Mouse (Mus musculus) kidney, postnatal 36 days (tissue): Measurements from ENCODE around the gene Fancc.

ENCODE experiments used
- DNase-seq, 2 experiments: peaks; one replicate each; pipeline ENCODE4 v3.0.0; 2021 to 2022; ENCODE audit warnings: mixed read lengths in 2 of 2

The Fancc gene

DNA sequence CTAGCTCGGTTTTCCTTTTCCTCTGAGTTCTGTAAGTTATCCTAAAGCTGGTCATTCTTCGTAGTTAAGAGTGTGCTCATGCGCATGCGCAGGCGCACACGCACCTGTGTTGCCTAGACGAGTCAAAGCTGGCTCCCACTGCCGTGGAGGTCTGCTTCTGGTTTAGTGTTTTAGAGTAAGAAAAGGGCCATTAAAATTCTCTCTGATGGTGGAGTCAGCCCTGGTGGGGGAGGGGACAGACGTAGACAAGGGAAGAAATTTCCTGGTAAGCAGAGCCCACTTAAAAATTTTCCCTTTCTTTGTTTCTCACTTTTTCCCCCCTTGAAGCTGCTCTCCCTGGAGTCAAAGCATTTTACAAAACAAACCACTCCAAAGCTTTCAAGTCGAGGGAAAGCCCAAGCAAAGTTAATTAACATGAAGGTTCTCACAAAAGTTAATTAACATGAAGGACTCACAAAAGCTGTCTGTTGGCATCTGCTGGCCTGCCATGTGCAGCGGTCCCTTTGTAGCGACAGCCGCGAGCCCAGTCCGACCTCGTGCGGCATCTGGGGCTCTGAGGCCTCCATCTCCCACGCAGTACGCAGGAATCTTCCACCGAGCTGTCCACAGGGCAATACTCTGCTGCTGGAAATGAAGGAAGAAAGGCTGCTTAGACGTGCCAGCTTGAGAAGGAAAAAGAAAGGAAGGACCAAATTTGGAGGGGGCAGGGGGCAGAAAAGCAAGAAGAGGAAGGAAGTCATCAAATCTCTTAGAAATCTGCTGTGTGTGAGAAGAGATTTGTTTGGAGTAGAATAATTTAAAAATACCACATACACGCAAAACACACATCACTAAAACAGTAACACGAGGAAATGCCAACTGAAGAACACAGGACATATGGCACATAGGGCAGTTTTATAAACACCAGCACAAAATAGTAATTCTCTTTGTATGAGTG is at the start of gene Fancc:
Gene Fancc, minus strand, starts transcription at position 633 of the 937 bp plus-strand sequence.
- peak; percentile 12 to 36 for DNase-seq

DNA sequence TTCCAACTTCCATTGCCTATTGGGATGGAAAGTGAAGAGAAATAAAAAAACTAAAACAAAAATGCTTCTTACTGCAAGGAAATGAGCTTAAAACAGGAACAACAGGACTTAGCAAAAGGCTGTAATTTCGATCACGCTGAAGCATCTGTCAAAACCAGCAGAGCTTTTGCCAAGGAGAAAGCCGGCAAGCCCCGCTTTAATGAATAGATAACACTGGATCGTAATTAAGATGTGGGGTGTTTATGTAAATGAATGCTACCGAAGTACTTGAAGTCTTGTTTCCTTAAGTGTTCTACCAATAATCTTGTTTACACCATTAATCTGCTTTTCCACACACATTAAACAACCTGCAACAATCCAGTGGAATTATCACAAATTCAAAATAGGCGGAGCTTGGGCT is 48.2 kb upstream of the Fancc start:
- DNase-seq = no peak

DNA sequence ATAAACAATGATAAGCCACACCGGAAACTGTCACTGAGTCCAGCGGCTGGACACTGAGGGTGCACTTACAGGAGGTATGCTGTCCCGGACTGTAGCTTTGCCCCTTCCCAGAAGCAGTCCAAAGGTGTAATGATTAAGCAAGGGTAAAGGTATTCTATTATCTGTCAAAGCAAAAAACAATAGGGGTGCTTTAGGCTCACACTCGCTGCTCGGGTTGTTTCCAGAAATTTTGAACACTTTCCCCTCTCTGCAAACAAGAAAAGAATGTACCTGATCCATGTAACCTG is 47.8 kb upstream of the Fancc start:
- peak in 1 of 2 experiments; percentile 40 for DNase-seq

DNA sequence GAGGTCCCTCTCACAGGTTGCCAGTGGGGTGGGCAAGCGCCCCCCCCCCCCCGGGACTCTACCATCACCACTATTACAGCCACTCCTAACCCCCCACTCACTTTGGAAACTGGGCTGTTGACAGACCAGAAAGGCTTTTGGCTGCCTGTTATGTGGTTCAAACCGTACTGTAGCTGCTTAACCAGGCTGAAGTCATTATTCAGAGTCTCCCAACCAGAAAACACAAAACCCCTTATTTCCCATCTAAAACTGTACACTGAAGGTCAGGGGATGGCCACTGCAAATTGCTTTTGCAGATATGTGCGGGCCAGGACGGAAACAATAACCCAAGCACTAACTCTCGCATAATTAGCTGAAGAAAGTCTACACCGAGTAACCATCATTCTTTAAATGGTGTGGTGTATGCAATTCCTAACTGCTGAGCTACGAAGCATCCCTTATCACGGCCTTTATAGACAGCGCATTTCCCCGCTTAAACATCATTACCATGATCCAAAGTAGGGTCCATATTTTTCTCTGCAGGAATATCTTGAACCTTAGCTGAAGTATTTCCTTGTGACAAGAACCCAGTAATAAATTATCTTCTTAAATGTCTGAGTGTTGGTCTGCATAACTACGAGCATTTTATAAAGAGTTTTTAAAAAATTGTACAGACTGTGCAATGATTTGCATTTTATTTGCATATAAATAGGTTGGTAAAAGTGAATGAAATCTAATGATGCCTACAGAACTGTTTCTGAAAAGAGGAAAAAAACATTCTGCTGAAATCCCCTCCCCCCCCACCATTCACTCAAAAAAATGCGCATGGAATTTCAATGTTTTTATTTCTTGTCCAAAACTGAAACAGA is 47.3 kb upstream of the Fancc start:
- no peak for DNase-seq

DNA sequence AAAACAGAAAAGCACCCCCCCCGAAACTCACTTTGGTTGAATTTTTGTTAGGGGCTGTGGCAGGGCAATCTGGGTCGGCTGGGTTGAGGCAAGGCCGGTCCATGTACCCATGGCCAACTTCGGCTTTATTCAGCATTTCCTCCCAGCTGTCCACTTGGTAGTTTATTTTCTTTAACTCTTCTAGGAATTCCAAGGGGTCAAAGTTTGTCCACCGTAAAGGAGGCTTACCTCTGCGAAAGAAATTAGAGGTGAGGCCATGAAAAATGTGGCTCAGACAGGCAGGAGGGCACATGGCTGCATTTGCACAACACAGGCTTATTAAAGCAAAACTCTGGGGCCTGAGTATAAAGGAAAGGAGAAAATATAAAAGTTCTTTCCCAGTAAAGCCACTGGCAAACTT is 46.4 kb upstream of the Fancc start:
- DNase-seq = peak; percentile 24 to 50

DNA sequence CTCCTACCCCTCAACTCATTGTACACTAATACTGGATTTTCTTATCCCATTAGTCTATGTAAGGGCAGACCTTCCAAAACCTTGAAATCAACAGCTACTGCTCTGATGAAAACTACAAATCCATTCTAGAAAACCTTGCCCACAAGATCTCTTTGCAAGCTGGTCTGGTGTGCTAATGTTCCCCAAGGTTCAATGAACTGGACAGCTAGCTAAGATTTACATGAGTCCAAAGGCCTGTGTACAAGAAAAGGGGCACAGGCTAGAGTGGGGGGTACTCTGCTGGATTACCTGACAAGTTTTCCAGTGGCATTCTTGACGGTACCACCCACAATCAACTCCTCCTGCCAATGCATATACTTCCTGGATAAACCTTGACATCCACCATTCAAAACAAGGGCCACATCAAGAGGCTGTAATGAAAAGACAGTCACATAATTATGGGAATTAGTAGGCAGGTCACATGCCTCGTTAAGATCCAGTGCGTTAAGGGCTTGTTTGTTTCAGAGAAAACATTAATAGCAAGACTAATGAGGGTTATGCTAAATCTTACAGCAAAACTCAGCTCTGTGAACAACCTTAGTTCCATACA is 45.8 kb upstream of the Fancc start:
- no peak for DNase-seq

DNA sequence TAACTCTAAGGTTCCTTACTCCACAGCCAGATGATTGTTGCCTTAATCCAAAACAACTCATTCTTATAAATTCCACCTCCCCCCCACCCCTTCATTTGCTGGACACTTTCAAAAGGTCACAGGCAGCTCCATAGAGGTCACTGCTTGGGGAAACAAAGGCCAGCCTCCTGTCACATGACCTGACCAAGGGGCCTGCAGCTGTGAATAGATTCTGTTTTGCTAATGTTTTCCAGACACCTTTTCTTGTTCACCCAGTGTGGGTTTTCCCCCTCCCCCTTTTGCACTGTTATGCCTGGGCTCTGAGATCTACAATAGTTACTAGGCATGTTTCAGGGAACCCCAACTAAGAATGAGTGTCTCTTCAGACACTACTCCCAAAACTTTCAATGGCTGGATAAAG is 44.4 kb upstream of the Fancc start:
- DNase-seq = no peak

DNA sequence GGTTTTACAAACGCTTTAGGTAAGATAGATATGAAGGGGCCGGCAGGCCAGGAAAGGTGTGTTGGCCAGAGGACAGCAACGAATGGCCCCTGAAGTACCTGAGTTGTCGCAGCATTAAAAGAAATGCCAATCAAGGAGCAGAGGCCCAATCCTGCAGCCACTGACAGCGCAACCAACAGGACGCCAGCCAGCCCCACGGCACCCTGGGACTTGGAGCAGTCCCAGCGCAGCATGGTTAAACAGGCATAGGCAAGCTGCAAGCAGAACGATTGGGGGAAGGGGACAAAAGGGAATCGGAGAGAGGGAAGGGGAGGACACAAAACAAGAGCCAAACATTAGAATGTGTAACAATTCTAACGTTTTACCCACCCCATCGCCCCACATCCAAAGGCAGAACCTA is 43.5 kb upstream of the Fancc start:
- no peak for DNase-seq

DNA sequence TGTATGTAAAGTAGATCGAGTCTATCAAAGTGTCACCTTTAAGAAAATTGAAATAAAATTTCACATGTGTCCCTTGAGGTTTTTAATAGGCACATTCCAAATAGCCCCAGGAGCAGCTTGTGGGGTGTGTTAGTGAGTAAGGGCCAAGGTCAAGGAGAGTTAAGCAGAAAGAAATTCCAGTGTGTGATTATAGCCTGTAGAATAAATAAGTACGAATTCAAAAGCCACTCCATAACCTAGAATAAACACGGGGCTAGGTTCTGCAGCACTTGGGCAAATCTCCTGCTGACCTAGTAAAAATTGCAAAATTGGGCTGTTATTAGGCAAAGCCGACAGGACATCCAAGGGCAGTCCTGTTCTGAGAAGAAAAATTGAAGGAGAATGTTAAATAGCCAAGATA is 37.9 kb upstream of the Fancc start:
- no peak for DNase-seq

DNA sequence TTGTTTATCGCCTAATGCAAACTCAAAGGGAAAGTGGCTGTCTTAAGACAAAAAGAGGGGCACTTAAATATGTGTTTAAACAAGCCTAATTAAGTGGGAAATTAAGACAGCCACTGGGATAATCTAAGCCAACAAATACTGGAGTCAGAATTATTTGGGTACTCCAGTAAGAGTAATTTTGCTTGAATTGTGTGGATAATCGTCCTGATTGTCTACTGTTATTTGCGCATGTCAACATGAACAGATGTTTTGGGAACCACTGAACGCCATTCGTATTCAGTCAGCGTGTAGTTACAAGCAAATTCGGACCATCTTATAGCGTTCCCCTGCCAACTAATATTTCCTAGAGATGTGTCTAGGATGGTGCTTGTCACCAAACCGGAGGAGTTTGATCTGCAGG is 33.8 kb upstream of the Fancc start:
- DNase-seq = no peak

DNA sequence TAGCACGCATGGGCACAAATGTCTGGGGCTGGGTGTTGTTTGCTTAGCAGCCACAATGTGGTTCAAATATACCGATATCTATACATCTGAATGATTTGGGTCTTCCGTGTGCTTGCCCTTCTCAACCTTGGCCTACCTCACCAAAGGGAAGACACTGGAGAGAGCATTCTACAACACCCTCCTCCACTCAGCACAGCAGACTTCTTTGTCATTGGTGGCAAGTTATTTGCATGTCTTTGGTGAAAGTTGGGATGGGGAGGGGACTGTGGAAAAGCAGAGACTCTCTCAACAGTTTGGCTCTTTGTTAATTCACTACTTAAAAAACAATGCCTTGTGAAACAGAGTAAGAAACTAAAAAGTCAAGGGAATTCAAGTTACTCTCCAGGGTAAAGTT is 33.3 kb upstream of the Fancc start:
- no peak for DNase-seq

DNA sequence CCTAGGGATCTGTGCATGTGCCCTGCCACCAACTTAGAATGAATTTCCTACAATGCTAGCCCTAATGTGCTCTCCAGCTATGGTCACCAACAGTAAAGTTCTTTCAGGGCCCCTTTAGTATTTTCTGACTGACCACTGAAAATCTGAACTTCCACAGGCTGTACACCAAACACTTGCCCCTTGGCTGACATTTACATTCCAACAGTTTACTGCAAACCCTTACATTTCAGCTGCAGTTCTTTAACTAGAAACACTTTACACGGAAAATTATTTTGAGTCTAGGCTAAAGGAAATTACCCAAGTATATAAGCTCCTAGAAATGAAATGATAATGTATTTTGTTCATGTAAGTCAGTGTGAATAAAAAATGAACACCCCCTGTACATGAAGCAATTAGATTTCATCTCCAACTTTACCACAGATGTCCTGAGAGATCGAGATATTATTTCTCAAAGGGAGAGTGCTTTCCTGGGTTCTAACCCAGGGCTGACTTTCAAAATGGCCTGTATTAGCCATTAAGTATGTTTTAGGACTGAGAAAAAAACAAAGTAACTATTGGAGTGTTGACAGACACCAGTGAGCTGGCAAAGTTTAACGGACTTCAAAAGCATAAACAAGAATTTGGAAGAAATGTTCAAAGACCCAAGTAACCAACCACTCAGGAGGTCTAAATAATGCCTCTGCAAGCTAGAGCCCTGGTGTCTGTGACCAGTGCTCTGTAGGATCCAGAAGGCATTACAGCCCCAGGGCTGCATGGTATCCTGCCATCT is 32.7 kb upstream of the Fancc start:
- DNase-seq = no peak

DNA sequence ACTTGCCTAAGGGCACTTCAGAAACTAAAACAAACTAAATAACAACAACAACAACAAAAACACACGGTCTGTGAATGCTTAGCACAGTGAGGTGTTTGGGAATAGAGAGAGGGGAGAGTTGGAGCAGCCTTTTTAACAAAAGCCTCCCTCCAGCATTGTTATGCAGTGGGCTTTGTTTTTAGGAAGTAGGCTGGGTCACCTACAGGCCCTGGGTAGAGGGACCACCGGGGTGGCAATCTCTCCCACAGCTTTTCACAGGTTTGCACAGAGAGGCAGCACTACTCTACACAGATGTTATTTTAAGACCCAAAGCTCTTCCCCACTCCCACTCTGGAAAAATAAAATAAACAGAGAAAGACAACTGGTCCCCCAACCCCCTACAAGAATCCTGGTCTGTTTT is 31.8 kb upstream of the Fancc start:
- DNase-seq = no peak

DNA sequence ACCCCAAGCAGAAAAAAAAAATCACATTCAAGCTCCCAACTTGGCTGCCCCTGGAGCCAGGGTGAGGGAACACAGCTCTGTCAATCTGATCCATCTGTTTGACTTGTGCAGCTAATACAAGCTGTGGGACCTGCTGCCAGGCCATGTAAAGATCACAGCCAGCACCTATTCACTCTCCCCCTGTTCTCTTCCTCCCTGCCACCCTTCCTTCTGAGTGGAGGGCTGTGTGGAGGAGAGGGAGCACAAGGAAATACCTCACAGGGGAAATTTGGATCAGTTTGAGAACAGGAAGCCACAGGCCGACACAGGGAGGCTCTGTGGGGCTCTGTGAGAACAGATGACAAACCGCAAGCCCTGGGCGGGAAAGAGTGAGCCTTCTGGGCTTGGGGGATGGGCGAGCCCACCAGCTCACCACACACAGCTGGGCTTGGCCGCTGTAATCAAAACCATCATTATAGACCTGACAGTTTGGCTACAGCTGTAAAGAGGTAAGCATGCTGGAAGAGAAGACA is 31.1 kb upstream of the Fancc start:
- DNase-seq = no peak

DNA sequence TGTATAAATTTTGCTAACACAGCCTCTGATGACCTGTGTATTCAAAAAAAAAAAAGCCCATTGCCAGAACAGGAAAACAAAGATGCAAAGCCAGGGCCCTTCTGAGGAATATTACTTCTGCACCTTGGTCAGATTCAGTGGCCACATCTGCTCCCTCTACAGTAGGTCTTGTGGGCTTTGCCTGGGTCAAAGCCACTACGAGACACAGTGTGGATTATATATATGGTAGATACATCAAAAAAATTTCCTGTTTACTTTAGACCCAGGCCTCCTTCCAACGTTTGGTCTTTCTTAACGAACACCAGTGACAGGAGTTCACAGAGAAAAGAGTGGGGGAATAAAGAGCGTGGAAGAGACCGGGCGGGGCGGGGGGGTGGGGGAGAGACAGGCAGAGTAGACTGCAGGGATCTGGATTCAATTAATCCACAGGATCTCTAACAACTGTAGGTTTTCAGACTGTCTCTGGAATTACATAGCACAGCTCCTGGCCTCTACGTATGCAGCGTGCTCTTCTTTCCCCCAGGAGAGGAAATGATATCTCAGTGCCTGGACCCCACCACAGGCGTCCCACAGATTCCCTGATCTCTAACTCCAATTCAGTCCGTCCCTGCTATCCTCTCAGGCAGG is 28.6 kb upstream of the Fancc start:
- DNase-seq = no peak

DNA sequence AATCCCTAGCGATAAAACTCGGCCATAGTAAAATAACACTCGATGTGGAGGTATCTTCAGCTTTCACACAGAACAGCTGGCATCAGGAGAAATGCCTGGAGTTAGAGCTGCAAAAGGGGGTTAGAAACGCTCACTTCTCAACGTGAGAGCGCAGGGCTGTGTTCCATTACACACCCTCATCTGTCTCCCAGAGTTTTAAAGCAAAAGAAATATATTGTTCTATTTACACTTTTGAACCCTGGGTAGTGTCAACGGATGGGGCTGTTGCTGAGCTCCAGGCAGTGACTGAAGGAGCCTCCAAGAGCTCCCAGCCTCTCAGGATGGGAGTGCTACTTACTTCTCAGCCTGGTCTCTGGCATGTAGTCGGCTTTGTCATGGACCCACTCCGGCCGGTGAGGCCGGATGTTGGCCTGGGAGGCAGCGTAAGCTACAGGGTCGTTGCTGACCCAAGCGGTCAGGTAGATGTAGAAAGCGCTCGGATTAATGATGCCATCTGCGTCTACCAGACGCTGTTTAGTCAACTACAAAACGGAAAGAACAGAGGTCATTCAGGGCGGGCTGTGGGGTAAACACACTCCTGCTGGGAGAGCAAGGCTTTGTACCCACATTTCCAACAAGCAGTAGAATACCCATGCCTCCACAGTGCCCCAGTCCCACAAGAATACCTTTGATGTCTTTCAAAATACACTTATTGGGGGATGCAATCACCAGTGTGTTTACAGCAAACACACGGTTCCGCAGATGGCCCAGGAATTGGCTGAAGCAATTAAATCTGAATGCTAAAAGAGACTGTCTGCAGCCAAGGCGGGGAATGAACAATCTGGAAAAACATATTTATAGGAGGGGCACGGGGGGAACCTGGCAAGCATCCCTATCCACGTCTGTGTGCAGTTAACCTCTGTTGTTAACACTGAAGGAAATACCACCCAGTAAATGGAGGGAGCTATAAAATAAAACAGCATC is 27.8 kb upstream of the Fancc start:
- no peak for DNase-seq

DNA sequence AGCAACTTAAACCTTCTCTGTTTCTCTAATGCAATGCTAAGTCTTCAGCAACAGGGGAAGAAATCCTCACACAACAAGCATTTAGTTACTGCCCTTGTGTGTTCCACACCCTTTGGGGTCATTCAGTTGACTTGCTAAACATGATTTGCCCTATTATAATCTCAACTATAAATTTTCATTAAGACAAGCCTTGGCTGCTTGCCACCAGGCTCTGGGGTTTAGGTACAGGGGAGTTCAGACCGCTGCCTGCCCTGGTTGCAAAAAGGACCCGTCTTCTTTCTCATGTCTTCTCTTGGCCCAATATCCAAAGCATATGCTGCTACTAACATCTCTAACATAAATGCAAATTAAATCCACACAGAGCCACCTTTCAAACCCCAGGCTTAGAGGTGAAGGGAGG is 27.0 kb upstream of the Fancc start:
- DNase-seq = no peak

DNA sequence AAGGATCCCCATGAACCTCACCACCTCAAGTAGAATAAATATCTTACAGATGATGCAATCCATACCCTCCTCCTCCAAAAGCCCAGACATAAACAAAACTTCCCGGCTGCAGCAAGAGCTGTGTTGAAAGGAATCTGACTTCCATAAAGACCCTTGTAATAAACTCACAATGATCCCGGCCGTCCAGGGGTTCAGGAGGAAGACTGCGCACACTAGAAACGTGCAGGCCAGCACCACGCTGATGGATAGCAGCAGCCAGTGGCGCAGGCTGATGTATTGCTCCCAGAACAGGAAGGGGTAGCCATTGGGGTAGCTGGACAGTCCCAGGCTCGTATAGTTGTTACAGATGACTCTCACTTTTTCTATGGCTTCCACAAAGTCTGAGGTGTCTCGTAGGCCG is 25.8 kb upstream of the Fancc start:
- DNase-seq = no peak

DNA sequence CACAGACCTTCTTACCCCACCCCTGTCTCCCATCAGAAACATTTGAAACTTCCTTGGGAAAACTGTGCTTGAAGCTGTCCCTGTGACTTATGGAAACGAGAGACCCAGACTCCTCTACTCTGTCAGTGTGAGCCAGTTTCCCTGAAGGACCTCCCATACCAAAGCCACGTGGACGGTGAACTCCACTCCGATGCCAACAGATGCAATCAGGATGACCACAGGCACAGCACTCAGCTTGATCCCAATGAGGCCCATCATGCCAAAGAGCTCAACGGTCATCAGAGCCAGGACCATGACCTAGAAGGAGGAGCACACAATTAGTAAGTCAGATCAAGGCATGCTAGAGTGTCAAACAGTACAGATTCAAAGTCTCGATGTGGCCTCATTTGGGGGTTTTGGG is 23.0 kb upstream of the Fancc start:
- DNase-seq = no peak

DNA sequence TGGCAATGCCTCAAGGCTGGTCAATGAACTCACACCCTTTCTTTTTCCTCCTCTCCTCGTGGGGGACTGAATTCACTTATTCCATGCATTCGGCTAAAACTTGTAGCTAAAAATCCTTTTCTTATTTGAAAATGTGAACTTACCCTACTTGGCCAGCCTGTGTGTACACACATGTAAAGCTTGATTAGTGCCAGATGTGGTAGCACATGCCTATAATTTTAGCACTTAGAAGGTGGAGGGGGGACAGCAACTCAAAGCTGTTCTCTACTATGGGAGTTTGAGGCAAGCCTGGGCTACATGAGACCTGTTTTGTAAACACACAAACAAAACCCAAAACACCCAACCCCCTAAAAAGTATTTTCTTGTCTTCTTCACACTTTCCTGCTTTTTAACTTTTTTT is 19.5 kb upstream of the Fancc start:
- no peak for DNase-seq

DNA sequence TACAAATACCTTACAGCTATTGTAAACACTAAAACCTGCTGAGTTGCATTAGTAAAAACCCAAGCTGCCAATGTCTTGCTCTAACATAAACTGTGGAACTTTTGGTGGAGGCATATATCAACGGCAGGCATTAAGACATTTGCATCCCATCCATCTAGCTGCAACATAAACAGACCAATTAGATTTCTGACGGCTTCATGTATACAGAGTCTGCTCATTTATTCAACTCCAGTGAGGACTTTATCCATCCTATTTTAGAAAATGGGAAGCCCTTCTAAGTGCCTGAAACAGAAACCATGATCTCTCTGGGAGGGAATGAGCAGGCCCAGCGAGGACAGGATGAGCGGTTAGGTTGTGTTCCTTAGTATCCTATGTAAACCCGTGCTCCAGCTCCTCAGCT is 18.5 kb upstream of the Fancc start:
- no peak for DNase-seq
